Mouse (Mus musculus) neural tube, embryonic 12.5 days (tissue): ENCODE results near the gene Larp6. TPM values are rescaled to one million over a fixed set of nuclear protein-coding genes. Genes with fewer than 3 reads are reported as not detected.

ENCODE experiments used
- ATAC-seq: fragments of 200-750 bp; cut with Nextera tagmentation; 2 replicates; pipeline ENCODE4 v1.8.0; 2017; ENCODE audit warnings: low read depth, mild to moderate bottlenecking, moderate TSS enrichment, moderate library complexity; ENCODE audit not compliant: low FRiP score
- H3K27ac ChIP-seq: fragments of 300-500 bp; sonication (generic); 2 replicates; pipeline ENCODE4 v1.5.1; 2016
- H3K27me3 ChIP-seq: fragments of 300-500 bp; sonication (generic); replicated peaks from 2 replicates; pipeline ENCODE4 v1.6.1; 2016; ENCODE audit warnings: mild to moderate bottlenecking
- H3K36me3 ChIP-seq: fragments of 300-500 bp; sonication (generic); 2 replicates; pipeline ENCODE4 v1.6.1; 2016; ENCODE audit warnings: mild to moderate bottlenecking
- H3K4me1 ChIP-seq: fragments of 300-500 bp; sonication (generic); 2 replicates; pipeline ENCODE4 v1.6.1; 2016
- H3K4me2 ChIP-seq: fragments of 300-500 bp; sonication (generic); replicated peaks from 2 replicates; pipeline ENCODE4 v1.6.1; 2016; ENCODE audit warnings: mild to moderate bottlenecking
- H3K4me3 ChIP-seq: fragments of 300-500 bp; sonication (generic); 2 replicates; pipeline ENCODE4 v1.5.1; 2016
- H3K9ac ChIP-seq: fragments of 300-500 bp; sonication (generic); 2 replicates; pipeline ENCODE4 v1.6.1; 2016; ENCODE audit warnings: mild to moderate bottlenecking
- H3K9me3 ChIP-seq: fragments of 300-500 bp; sonication (generic); 2 replicates; pipeline ENCODE4 v1.6.1; 2016; ENCODE audit warnings: mild to moderate bottlenecking
- WGBS: fragments of 180-500 bp; shearing (Covaris S2); methylation state at CpG from one replicate; pipeline ENCODE4 v1.1.7; 2016; 5-methylcytosine and 5-hydroxymethylcytosine counted together
- polyA plus RNA-seq: library from polyadenylated mRNA; unstranded; fragments of >200 nt; fragmentation: Nextera tagmentation; extraction: Ambion mirVana; gene quantifications from 2 replicates; pipeline ENCODE4 v1.2.1, GENCODE M21; 2016

The Larp6 gene
- polyA plus RNA-seq, 1 experiment from 2014 or later: 6.0 TPM

DNA sequence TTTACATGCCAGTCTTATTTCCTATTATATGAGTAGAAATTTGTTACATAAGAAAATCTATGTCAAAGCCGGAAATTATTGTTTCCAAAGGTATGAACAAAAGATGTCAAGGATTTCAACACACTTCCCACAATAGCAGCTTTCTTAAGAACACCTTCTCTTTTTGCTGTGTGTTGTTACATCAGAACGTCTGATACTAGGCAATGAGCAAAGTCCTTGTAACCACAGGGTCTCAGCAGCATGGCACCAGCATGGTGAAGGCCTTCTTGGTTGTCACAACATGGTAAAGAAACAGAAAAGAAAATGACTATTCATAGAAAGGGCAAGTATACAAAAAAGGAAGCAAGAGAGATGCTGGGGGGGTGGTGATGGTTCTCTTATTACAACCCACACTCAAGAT is 60.9 kb downstream of the Larp6 start:
- H3K27ac ChIP-seq: no peak overlapping the region

DNA sequence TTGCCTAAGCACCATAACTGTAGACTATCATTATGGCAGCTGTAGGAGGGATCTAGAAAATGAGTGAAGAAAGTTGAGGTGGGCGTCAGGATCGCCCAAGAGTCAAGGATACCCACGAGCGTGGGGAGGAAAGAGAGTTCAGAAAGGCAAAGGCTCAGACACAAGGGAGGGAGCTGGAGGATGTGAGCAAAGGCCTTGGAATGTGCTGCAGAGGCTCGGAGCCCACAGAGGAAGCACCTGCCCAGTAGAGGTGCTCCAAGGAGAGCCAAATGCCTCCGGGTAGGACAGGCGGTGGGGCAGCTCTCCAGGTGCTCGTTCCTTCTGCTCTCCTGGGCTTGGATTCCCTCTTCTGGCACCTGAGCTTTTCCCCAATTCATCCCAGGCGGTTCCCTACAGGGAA is 64.1 kb downstream of the Larp6 start:
- Histone ChIP-seq H3K4me1 (no peaks in the 10 kb centered on the region), H3K36me3 (no peaks in the 10 kb centered on the region), H3K27me3 (no peaks in the 10 kb centered on the region), H3K27ac (no peak overlapping the region), H3K9me3 (no peaks in the 10 kb centered on the region), H3K4me3 (no peak overlapping the region), H3K4me2 (no peak overlapping the region), H3K9ac (no peak overlapping the region)
- WGBS: 83% methylated on average over 9 of the region's 9 CpGs
- ATAC-seq: no peak

More for the DNA sequence above, 60.9 kb downstream of the Larp6 start:
- H3K4me2 ChIP-seq: no peak overlapping the region
- no peaks in the 10 kb centered on the region for H3K9me3 ChIP-seq
- ATAC-seq: no peak
- 88% methylated on average over 2 of the region's 2 CpGs for WGBS
- H3K9ac ChIP-seq: no peak overlapping the region
- H3K36me3 ChIP-seq: no peaks in the 10 kb centered on the region
- no peaks in the 10 kb centered on the region for H3K4me1 ChIP-seq
- no peak overlapping the region for H3K4me3 ChIP-seq
- H3K27me3 ChIP-seq: no peaks in the 10 kb centered on the region

DNA sequence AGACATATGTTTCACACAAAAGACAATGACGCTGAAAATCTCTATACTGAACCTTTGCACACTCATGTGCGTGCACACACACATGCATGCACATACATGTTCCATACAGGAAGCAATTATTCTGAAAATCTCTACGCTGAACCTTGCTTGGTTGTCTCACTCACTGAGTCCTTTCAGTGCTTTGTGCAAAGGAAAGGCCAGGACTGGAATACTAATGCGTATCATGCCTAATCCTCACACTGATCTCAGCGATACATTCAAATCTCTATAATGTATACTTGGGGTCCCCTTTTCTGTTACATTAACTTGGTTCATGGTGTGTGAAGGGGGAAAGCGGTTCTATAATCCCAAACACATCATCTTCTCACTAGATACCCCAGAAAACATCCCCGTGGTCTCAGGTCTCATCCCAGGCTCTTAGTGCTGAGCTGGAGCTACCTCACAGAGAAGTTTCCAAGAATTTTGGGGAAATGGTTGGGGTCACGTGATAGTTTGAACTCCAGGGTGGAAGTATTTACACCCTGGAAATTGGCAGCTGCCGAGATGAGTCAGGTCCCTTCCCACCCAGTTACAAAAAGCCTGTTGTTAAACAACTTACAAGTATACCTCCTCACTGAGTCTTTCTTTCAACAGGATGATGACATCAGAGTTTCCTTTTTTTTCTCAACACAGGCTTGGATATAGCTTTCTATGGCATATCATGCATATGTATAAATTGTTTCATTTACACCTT is 69.4 kb downstream of the Larp6 start:
- H3K36me3 ChIP-seq: no peaks in the 10 kb centered on the region
- no peak overlapping the region for H3K27ac ChIP-seq
- no peak overlapping the region for H3K9ac ChIP-seq
- no peaks in the 10 kb centered on the region for H3K9me3 ChIP-seq
- no peaks in the 10 kb centered on the region for H3K27me3 ChIP-seq
- H3K4me2 ChIP-seq: no peak overlapping the region
- WGBS: 85% methylated on average over 9 of the region's 9 CpGs
- H3K4me1 ChIP-seq: no peaks in the 10 kb centered on the region
- ATAC-seq: no peak
- H3K4me3 ChIP-seq: no peak overlapping the region

DNA sequence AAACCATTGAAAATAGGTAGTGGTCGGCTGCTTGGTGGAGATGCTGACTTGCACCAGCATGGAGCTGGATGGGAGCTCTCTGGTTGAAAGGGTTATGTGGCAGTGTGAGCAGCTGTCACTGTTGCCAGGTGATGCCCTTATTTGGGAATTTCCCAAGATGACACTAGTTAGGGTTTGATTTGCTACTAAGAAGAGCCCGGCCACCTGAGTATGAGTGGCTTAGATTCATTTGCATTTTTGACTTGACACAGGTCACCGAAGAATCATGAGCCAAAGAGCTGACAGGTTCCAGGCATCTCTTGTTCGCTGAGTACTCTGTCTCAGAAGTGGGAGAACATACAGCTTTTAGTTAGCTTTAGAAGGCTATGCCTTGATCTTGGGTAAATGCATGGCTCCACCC is 72.3 kb downstream of the Larp6 start:
- no peak overlapping the region for H3K4me3 ChIP-seq
- H3K36me3 ChIP-seq: no peaks in the 10 kb centered on the region
- no peak overlapping the region for H3K4me2 ChIP-seq
- no peak overlapping the region for H3K9ac ChIP-seq
- no peaks in the 10 kb centered on the region for H3K4me1 ChIP-seq
- 78% methylated on average over 4 of the region's 4 CpGs for WGBS
- no peak overlapping the region for H3K27ac ChIP-seq
- H3K27me3 ChIP-seq: no peaks in the 10 kb centered on the region
- H3K9me3 ChIP-seq: no peaks in the 10 kb centered on the region
- ATAC-seq: no peak

DNA sequence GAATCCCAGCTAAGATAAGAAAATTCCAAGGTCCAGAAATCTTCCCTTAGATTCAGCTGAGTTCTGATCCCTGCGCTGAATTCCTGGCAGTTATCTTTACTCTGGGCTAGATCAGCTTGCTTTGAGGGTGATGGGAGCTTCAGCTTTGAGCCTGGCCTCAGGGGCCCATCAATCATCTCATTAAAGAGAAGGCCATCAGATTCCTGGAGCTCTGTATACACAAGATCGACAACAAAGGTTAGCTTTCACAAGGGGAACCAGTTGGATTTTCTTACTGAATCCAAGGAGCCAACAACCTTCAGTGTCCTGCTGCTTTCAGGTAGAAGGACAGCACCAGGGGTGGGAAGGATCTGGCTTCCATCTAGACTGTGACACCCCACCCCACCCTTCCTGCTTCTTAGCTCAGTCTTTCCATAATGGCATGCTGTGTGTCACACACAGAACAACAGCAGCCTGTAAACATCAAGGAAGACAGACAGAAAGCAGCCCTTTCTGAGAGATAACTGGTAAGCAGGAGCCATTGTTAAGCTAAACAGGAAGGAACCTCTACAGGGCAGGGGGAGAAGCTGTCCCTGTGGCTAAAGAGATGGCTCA is 74.8 kb downstream of the Larp6 start:
- Histone ChIP-seq H3K9me3 (no peaks in the 10 kb centered on the region), H3K27ac (no peak overlapping the region), H3K4me3 (no peak overlapping the region), H3K36me3 (no peaks in the 10 kb centered on the region), H3K27me3 (no peaks in the 10 kb centered on the region), H3K9ac (no peak overlapping the region), H3K4me1 (no peaks in the 10 kb centered on the region), H3K4me2 (no peak overlapping the region)
- ATAC-seq: no peak
- 18% methylated on average over 2 of the region's 2 CpGs for WGBS

Other genes starting within 250 kb of the Larp6 start
- 10.9 and 12.0 TPM in 2 replicates for gene Thsd4, start 190.9 kb upstream of the Larp6 start, polyA plus RNA-seq
- gene Lrrc49, start 24.8 kb upstream of the Larp6 start, polyA plus RNA-seq: 53.8 and 59.4 TPM in 2 replicates
- 31.3 and 35.2 TPM in 2 replicates for gene Uaca, start 81.6 kb downstream of the Larp6 start, polyA plus RNA-seq